23 mouse cellular contexts compared by ENCODE assay signal in the genomic region with DNA sequence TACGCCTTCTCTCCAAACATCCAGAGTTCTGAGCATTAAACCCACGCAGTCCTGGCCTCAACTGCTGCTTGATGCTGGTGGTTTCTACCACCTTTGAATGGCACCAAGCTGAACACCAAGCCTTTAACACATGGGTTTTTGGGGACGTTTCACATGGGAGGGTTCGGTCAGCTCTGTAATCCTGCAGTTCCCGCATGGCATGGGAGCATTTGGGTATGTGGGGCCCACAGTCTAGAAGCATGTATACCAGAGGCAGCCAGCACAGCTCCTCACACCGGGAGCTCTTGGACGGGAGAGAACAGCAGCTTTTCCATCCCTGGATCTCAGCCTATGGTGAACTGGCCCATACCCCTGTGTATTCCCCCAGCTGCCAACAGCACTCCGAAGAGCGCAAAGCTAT.
"Had no signal": no experiment of that assay in that cellular context is flagged by ENCODE, and none has a peak within 500 bp of the region (broad histone marks: within the 10 kb centered on the region; RNA-seq: fewer than 3 reads in every experiment).

No protein-coding gene starts in this region.

- H3K9ac ChIP-seq: heart, embryonic 12.5 days; hindbrain, embryonic 13.5 days; hindbrain, embryonic 15.5 days; kidney, embryonic 15.5 days; limb, embryonic 12.5 days; liver, embryonic 13.5 days had no signal

- H3K4me1 ChIP-seq: heart, embryonic 10.5 days; heart, embryonic 12.5 days; hindbrain, embryonic 13.5 days; hindbrain, embryonic 15.5 days; kidney, embryonic 15.5 days; limb, embryonic 10.5 days; limb, embryonic 12.5 days; liver, embryonic 13.5 days had no signal

- H3K9me3 ChIP-seq: heart, embryonic 10.5 days; heart, embryonic 12.5 days; hindbrain, embryonic 13.5 days; hindbrain, embryonic 15.5 days; kidney, embryonic 15.5 days; limb, embryonic 10.5 days; limb, embryonic 12.5 days; liver, embryonic 13.5 days had no signal

- H3K27me3 ChIP-seq: heart, embryonic 12.5 days; hindbrain, embryonic 13.5 days; hindbrain, embryonic 15.5 days; liver, embryonic 13.5 days had no signal

- H3K4me3 ChIP-seq: heart, embryonic 10.5 days; heart, embryonic 12.5 days; hindbrain, embryonic 13.5 days; hindbrain, embryonic 15.5 days; kidney, embryonic 15.5 days; left cerebral cortex, adult 2 months; limb, embryonic 10.5 days; limb, embryonic 12.5 days; liver, embryonic 13.5 days had no signal

- H3K27ac ChIP-seq: heart, embryonic 10.5 days; hindbrain, embryonic 13.5 days; hindbrain, embryonic 15.5 days; hindbrain, postnatal 0 days; kidney, embryonic 15.5 days; kidney, postnatal 0 days; left cerebral cortex, adult 2 months; limb, embryonic 10.5 days; limb, embryonic 12.5 days; liver, embryonic 13.5 days had no signal

- DNase-seq: gastrocnemius, postnatal 14 days; gastrocnemius, postnatal 36 days; heart, adult 18-20 months; heart, postnatal 10 days; kidney, adult 11 months; kidney, adult 2 months; kidney, adult 9 months; kidney, postnatal 14 days; kidney, postnatal 36 days; layer of hippocampus, adult 9-11 months; layer of hippocampus, postnatal 36 days; liver; liver, embryonic 13.5 days had no signal

- H3K36me3 ChIP-seq: heart, embryonic 10.5 days; heart, embryonic 12.5 days; hindbrain, embryonic 13.5 days; hindbrain, embryonic 15.5 days; kidney, embryonic 15.5 days; limb, embryonic 10.5 days; limb, embryonic 12.5 days; liver, embryonic 13.5 days had no signal
